Comparison of ENCODE assay signal across 19 mouse cellular contexts in the genomic region with DNA sequence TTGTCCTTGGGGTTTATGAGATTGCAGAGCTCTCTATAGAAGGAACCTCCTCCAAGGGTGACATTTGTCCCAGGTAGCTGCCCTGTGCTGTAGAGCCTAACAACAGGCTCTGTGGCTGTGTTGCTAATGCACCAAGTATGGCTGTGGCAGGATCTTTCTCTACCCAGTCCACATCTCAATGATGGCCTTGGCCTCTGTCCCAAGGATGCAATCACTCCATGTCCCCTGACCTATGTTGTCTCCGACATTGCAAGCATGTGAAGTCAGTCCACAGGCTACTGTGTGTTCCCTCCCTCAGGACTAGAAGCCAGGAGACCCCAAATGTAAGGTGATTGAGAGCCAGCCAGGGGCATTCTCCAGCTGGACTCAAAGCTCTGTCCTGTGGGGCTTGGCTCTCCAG. TPM values are rescaled to one million over a fixed set of nuclear protein-coding genes. Genes with fewer than 3 reads are reported as not detected.
DNase-seq lines count a peak whose midpoint lies in the region; ATAC-seq and TF ChIP-seq lines count a peak whose summit lies in the region.
"Had no signal": no experiment of that assay in that cellular context is flagged by ENCODE, and none has a peak within 500 bp of the region (broad histone marks: within the 10 kb centered on the region; RNA-seq: fewer than 3 reads in every experiment).

No protein-coding gene starts in this region.

- TF ChIP-seq CTCF in cerebellum, adult 2 months (IDR thresholded peaks at IDR 0.05; ENCODE audit: borderline replicate concordance, insufficient read depth, low read depth, low read length), result no peak

- H3K9me3 ChIP-seq in midbrain, embryonic 13.5 days, result no peaks in the 10 kb centered on the region
- H3K9me3 ChIP-seq in midbrain, embryonic 10.5 days (replicated peaks), result no peaks in the 10 kb centered on the region
- H3K9me3 ChIP-seq in hindbrain, embryonic 15.5 days, result no peaks in the 10 kb centered on the region
- H3K9me3 ChIP-seq: intestine, embryonic 15.5 days; liver, embryonic 15.5 days had no signal

- H3K27me3 ChIP-seq in cerebellum, adult 2 months (ENCODE audit: control insufficient read depth, insufficient read depth, low read length), result no peaks in the 10 kb centered on the region
- no peaks in the 10 kb centered on the region for H3K27me3 ChIP-seq in midbrain, embryonic 13.5 days
- no peaks in the 10 kb centered on the region for H3K27me3 ChIP-seq in midbrain, embryonic 10.5 days (ENCODE audit: low read depth, poor library complexity, severe bottlenecking)
- no peaks in the 10 kb centered on the region for H3K27me3 ChIP-seq in hindbrain, embryonic 15.5 days
- H3K27me3 ChIP-seq: intestine, embryonic 15.5 days; liver, embryonic 15.5 days had no signal

- peak overlapping the region; percentile 81 for H3K27ac ChIP-seq in cerebellum, adult 2 months (ENCODE audit: insufficient read depth, low read length)
- peak overlapping the region; percentile 58 for H3K27ac ChIP-seq in midbrain, embryonic 13.5 days
- no peak overlapping the region for H3K27ac ChIP-seq in midbrain, embryonic 10.5 days (replicated peaks)
- H3K27ac ChIP-seq in hindbrain, embryonic 15.5 days (replicated peaks), result peak overlapping the region; percentile 72
- H3K27ac ChIP-seq: intestine, embryonic 15.5 days; liver, embryonic 15.5 days; stomach, postnatal 0 days had no signal

- H3K4me2 ChIP-seq in midbrain, embryonic 13.5 days (replicated peaks), result no peak overlapping the region
- no peak overlapping the region for H3K4me2 ChIP-seq in hindbrain, embryonic 15.5 days
- H3K4me2 ChIP-seq: intestine, embryonic 15.5 days; liver, embryonic 15.5 days had no signal

- peaks cover 46% of the 10 kb centered on the region for H3K4me1 ChIP-seq in cerebellum, adult 2 months (ENCODE audit: control insufficient read depth, insufficient read depth, low read length)
- H3K4me1 ChIP-seq in midbrain, embryonic 13.5 days (replicated peaks), result peaks cover 41% of the 10 kb centered on the region
- H3K4me1 ChIP-seq in midbrain, embryonic 10.5 days, result 0 out of 2 replicates have a peak, but pooled peaks cover 4% of the 10 kb centered on the region
- peaks cover 42% of the 10 kb centered on the region for H3K4me1 ChIP-seq in hindbrain, embryonic 15.5 days (replicated peaks)
- H3K4me1 ChIP-seq: intestine, embryonic 15.5 days; liver, embryonic 15.5 days had no signal

- no peak for ATAC-seq in midbrain, embryonic 13.5 days
- no peak for ATAC-seq in hindbrain, embryonic 15.5 days (ENCODE audit: low FRiP score, low read depth)
- ATAC-seq in megakaryocyte-erythroid progenitor cell, adult 5-6 weeks (replicated peaks; ENCODE audit: low FRiP score, low TSS enrichment, poor library complexity, severe bottlenecking), result no peak
- ATAC-seq: intestine, embryonic 15.5 days had no signal

- peak in 1 of 2 experiments; percentile 53 for DNase-seq in cerebellum, adult 2 months
- DNase-seq in cerebellum, adult 9-10 months, result no peak
- DNase-seq in midbrain, embryonic 10.5 days (ENCODE audit: low spot score), result no peak
- DNase-seq in lung, postnatal 10 days, result no peak
- DNase-seq in spleen, adult 12 weeks (ENCODE audit: low spot score), result no peak
- DNase-seq: heart, postnatal 10 days; kidney, postnatal 14 days; lung, postnatal 4 days; thymus, postnatal 36 days had no signal

- H3K4me3 ChIP-seq in cerebellum, adult 2 months (replicated peaks; ENCODE audit: insufficient read depth, low read depth, low read length), result no peak overlapping the region
- no peak overlapping the region for H3K4me3 ChIP-seq in midbrain, embryonic 13.5 days (replicated peaks)
- no peak overlapping the region for H3K4me3 ChIP-seq in midbrain, embryonic 10.5 days
- no peak overlapping the region for H3K4me3 ChIP-seq in hindbrain, embryonic 15.5 days
- H3K4me3 ChIP-seq: intestine, embryonic 15.5 days; liver, embryonic 15.5 days had no signal

- peak overlapping the region; percentile 12; the same call in 1 of the 2 replicates for H3K9ac ChIP-seq in midbrain, embryonic 13.5 days (replicated peaks)
- no peak overlapping the region for H3K9ac ChIP-seq in hindbrain, embryonic 15.5 days
- H3K9ac ChIP-seq: intestine, embryonic 15.5 days; liver, embryonic 15.5 days had no signal

- 28% methylated on average over 1 of the region's 1 CpGs for WGBS in cerebellum, adult 2 months
- 81% methylated on average over 1 of the region's 1 CpGs for WGBS in midbrain, embryonic 13.5 days
- WGBS in midbrain, embryonic 10.5 days, result 77% methylated on average over 1 of the region's 1 CpGs
- WGBS in hindbrain, embryonic 15.5 days, result 82% methylated on average over 1 of the region's 1 CpGs

- peaks cover 79% of the 10 kb centered on the region for H3K36me3 ChIP-seq in midbrain, embryonic 13.5 days
- peaks cover 95% of the 10 kb centered on the region for H3K36me3 ChIP-seq in midbrain, embryonic 10.5 days
- peaks cover 24% of the 10 kb centered on the region for H3K36me3 ChIP-seq in hindbrain, embryonic 15.5 days

- TF ChIP-seq POLR2A in cerebellum, adult 2 months (IDR thresholded peaks at IDR 0.05; ENCODE audit: borderline replicate concordance, insufficient read depth, low read length), result no peak

RNA-seq across cellular contexts. Expression of a gene that starts 34.0 kb away (rescaled TPM):
- polyA plus RNA-seq in cerebellum, adult 2 months (2012; rRNA removed), result 45.8 and 50.9 TPM in 2 replicates
- polyA plus RNA-seq in midbrain, embryonic 13.5 days (2015; fragmentation: Nextera tagmentation; extraction: Ambion mirVana), result 62.1 and 77.3 TPM in 2 replicates
- polyA plus RNA-seq in midbrain, embryonic 10.5 days (2016; fragmentation: Nextera tagmentation; extraction: Ambion mirVana), result 45.2 and 56.1 TPM in 2 replicates
- 71.5 and 73.7 TPM in 2 replicates for polyA plus RNA-seq in hindbrain, embryonic 15.5 days (2015; fragmentation: Nextera tagmentation; extraction: Ambion mirVana)
- total RNA-seq in megakaryocyte-erythroid progenitor cell, adult 5-6 weeks (2014; fragmentation: Nextera tagmentation), result 16.0 and 17.3 TPM in 2 replicates
- 11.0 and 14.3 TPM in 2 replicates for total RNA-seq in megakaryocyte-erythroid progenitor cell, adult 5-6 weeks (2017)

RNA-seq across cellular contexts. Expression of a gene that starts 56.7 kb away (rescaled TPM):
- polyA plus RNA-seq in cerebellum, adult 2 months (2012; rRNA removed), result 0.65 and 0.71 TPM in 2 replicates
- 59.9 and 62.8 TPM in 2 replicates for polyA plus RNA-seq in midbrain, embryonic 13.5 days (2015; fragmentation: Nextera tagmentation; extraction: Ambion mirVana)
- 291 and 321 TPM in 2 replicates for polyA plus RNA-seq in midbrain, embryonic 10.5 days (2016; fragmentation: Nextera tagmentation; extraction: Ambion mirVana)
- polyA plus RNA-seq in hindbrain, embryonic 15.5 days (2015; fragmentation: Nextera tagmentation; extraction: Ambion mirVana), result 29.7 and 31.9 TPM in 2 replicates
- total RNA-seq in megakaryocyte-erythroid progenitor cell, adult 5-6 weeks (2014; fragmentation: Nextera tagmentation), result 151 and 161 TPM in 2 replicates
- total RNA-seq in megakaryocyte-erythroid progenitor cell, adult 5-6 weeks (2017), result 150 and 161 TPM in 2 replicates

RNA-seq across cellular contexts. Expression of a gene that starts 59.8 kb away (rescaled TPM):
- not detected in 2 replicates for polyA plus RNA-seq in cerebellum, adult 2 months (2012; rRNA removed)
- not detected in 2 replicates for polyA plus RNA-seq in midbrain, embryonic 13.5 days (2015; fragmentation: Nextera tagmentation; extraction: Ambion mirVana)
- polyA plus RNA-seq in midbrain, embryonic 10.5 days (2016; fragmentation: Nextera tagmentation; extraction: Ambion mirVana), result not detected in 2 replicates
- polyA plus RNA-seq in hindbrain, embryonic 15.5 days (2015; fragmentation: Nextera tagmentation; extraction: Ambion mirVana), result not detected in 2 replicates
- not detected in 2 replicates for total RNA-seq in megakaryocyte-erythroid progenitor cell, adult 5-6 weeks (2014; fragmentation: Nextera tagmentation)
- not detected in 2 replicates for total RNA-seq in megakaryocyte-erythroid progenitor cell, adult 5-6 weeks (2017)
- total RNA-seq: granulocyte monocyte progenitor cell, adult 5-6 weeks; heart, postnatal 10 days; layer of hippocampus, postnatal 14 days; left cerebral cortex, postnatal 4 days had no signal
- polyA plus RNA-seq: intestine, embryonic 15.5 days; liver, embryonic 15.5 days; small intestine, adult 2 months; stomach, postnatal 0 days had no signal

Comparison
In these comparisons a context has a peak if more than half of its experiments do, and no peak if none do; other contexts are left out.
1. RNA of a gene that starts 56.7 kb away (polyA plus RNA-seq): 291 to 321 TPM in midbrain, embryonic 10.5 days, 59.9 to 62.8 TPM in midbrain, embryonic 13.5 days and 29.7 to 31.9 TPM in hindbrain, embryonic 15.5 days; 0.65 to 0.71 TPM in cerebellum, adult 2 months; every median in the first group is over 10 times any median in the second.